Mouse (Mus musculus) cerebellum, adult 11-12 months (tissue): ENCODE results near the gene Zbtb4.
A peak's percentile ranks its signal among the peaks of the same experiment; 100 is the strongest.
"Not testable (repeated sequence)": the region's sequence is repeated elsewhere in the genome, so short reads cannot be mapped to it uniquely, and the experiment has no call there.

Experiments used
- DNase-seq: peaks from one replicate; pipeline ENCODE4 v3.0.0; 2022

Zbtb4 gene

DNA sequence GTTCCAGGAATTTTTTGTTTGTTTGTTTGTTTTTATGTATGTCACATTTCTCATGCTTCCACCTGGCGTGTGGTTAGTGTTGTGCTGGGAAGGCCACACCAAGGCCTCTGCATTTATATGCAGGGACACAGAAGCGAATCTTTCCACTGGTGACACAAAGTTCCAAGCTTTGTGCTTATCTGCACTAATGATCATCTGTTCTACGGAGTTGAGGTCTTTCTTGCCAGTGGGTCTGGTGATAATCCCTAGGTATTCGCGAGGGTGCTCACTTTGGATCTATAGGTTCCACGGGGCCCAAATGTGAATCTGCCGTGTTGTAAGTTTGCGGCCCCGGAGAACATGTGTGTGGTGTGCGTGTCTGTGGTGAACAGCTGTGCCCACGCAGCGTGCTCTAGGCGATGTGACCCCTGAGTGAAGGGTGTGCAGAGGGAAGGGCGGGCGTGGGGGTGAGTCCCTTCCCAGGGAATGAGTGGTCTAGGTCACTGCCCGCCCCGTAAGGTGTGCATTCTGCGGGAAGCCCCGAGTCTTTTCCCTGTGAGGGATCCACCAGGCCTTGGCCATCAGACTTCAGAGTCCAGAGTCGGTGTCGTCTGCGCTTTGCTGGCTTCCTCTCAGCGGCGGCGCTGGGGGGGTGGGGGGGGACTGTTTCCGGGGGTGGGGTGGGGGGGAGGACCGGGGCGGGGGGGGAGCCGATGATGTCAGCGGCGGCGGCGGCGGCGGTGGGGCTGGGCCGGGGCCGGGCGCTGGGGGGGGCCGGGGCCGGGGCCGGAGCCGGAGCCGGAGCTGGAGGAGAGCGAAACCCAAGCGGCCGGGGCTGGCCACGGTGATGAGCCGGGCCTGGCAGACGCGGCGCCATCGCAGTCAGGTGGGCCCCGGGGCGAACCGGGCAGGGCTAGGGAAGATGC lies at the start of gene Zbtb4:
Gene Zbtb4 (plus strand): TSS at position 692 of the 905 bp plus-strand sequence.
- peak; percentile 68 for DNase-seq

- no peak for DNase-seq
Observed at GRCm38 (mm10) chr11:69715929-69716328, 49.8 kb upstream of the Zbtb4 start.

- DNase-seq, result no peak
Observed at GRCm38 (mm10) chr11:69716953-69717352, 48.8 kb upstream of the Zbtb4 start.

GRCm38 (mm10) chr11:69718661-69719060 lies 47.1 kb upstream of the Zbtb4 start:
- no peak for DNase-seq

DNA sequence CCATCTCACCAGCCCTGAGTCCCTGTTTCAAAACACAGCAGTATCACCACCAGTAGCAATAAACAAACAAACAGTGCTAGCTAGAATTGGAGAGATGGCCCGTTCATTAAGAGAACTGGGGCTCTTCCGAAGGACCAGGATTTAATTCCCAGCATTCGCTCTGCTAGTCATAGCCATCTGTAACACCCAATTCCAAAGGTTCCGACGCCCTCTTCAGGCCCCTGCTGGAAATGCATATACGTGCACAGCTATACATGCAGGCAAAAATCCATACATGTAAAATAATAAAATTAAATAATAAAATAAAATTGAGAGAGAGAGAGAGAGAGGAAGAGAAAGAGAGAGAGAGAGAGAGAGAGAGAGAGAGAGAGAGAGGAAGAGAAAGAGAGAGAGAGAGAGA lies 46.3 kb upstream of the Zbtb4 start:
- DNase-seq, result no peak

GRCm38 (mm10) chr11:69720852-69721251 lies 44.9 kb upstream of the Zbtb4 start:
- no peak for DNase-seq

- DNase-seq, result no peak
Observed at GRCm38 (mm10) chr11:69723074-69723473, 42.6 kb upstream of the Zbtb4 start.

- DNase-seq, result no peak
Observed at GRCm38 (mm10) chr11:69725951-69726350, 39.8 kb upstream of the Zbtb4 start.

- no peak for DNase-seq
Observed at GRCm38 (mm10) chr11:69729063-69729462, 36.6 kb upstream of the Zbtb4 start.

GRCm38 (mm10) chr11:69731408-69731807 lies 34.3 kb upstream of the Zbtb4 start:
- DNase-seq, result not testable (repeated sequence)

DNA sequence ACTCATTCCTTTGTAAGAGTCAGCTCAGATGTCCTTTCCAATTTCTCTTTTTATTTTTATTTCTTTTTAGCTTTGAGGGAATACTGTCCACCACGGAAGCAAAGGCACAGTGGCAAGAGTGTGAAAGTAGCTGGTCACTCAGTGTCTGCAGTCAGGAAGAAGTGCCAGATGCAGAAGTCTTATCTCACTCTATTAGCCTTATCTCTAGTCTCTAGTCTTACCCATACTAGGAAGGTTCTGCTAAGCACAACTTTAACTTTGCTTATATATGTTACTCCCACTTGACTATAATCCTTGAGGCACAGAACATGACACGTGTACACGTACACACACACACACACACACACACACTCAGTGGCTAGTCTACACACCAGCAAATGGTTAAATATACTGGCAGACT lies 14.1 kb upstream of the Zbtb4 start:
- no peak for DNase-seq

- DNase-seq, result no peak
Observed at GRCm38 (mm10) chr11:69752686-69753085, 13.0 kb upstream of the Zbtb4 start.

DNA sequence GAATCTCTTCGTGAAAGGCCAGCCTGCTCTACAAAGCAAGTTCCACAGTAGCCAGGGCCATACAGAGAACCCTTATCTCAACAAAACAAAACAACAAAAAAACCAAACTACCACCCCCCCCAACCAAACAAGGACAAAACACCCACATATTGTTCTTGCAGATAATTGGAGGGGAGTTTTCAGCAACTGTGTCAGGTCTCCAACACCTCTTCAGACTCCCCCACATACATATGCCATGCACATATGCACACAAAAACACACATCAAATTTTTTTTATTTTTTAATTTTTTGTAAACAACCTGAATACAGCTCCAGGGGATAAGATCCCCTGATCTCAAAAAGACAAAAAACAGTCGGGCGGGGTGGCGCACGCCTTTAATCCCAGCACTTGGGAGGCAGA lies 11.5 kb upstream of the Zbtb4 start:
- no peak for DNase-seq

DNA sequence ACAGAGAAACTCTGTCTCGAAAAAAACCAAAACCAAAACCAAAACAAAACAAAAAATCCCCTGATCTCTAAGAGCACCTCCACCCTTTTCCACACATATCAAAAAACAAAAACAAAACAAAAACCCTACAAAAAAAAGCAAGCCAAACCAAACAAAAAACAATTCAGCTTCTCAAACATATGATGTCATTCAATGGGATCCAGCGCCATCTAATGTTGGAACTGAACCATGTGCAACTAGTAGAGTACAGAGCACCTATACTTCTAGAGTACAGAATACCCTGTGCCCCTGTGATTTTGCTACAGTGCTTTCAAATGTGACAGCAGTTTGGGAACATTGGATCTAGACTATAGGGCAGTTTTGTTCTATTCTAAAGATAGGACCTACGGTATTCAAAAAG lies 11.0 kb upstream of the Zbtb4 start:
- no peak for DNase-seq

- no peak for DNase-seq
Observed at GRCm38 (mm10) chr11:69757303-69758089, 8.2 kb upstream of the Zbtb4 start.

DNA sequence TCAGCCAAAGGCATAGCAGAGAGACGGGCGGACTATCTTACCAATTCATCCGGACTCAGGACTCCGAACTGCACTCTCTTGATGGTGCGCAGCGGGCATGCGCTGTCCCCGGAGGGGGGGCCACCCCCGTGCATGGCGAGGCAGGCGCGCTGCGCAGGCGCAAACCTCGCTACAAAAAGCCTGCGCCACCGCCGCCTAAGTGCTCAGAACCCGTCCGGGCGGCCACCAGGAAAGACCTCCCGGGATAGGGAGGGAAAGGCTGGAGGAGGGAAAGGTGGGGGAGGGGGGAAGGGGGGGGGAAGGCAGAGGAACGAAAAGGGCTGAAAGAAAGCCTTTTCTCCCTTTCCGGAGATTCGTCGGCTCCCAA lies 7.6 kb upstream of the Zbtb4 start:
- DNase-seq, result peak; percentile 97

GRCm38 (mm10) chr11:69758478-69758970 lies 7.2 kb upstream of the Zbtb4 start, which contains the start of gene Polr2a:
TSS of gene Polr2a (minus strand) at chr11:69758637.
- DNase-seq, result peak; percentile 98

GRCm38 (mm10) chr11:69758971-69759721 lies 6.6 kb upstream of the Zbtb4 start:
- DNase-seq, result peak; percentile 92

DNA sequence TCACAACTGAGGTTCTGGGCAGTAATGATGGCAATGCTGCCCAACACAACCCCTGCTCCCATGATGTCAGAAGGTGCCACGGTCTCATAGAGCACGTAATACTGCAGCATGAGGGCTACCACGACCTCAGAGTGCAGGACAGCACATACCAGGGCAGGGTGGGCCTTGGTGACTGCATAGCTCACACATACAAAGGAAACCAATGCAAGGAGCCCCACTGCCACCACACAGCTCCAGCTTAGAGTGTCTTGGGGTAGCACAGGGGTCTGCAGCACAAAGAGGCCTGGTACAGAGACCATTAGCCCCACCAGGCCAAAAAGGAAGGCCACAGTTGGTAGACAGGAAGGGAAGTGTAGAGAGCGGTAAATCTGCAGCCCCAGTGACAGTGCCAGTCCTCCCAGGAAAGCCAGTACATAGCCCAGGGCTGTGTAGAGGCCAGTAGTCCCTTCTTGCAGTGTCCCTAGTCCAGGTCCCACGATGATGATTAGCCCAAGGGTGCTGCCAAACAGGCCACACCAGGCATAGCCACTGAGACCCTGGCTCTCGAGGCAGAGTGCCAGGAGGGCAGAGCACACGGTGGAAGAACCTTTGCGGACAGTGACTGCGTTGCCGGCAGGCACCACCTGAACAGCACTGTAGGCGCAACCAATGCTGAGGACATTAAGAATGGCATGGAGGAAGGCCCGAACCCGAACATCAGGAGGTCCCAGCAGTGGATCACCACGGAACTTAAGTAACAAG lies 5.4 kb upstream of the Zbtb4 start:
- DNase-seq, result peak; percentile 67

- DNase-seq, result no peak
Observed at GRCm38 (mm10) chr11:69760901-69761200, 4.9 kb upstream of the Zbtb4 start.

- no peak for DNase-seq
Observed at GRCm38 (mm10) chr11:69761868-69762267, 3.8 kb upstream of the Zbtb4 start, which contains the start of gene Slc35g3. TSS of gene Slc35g3 (minus strand) at chr11:69761968.

GRCm38 (mm10) chr11:69763551-69763950 lies 2.2 kb upstream of the Zbtb4 start:
- no peak for DNase-seq
